Mouse (Mus musculus): Measurements from ENCODE around the gene Mycbpap.

Gene Mycbpap

GRCm38 (mm10) chr11:94533171-94533570 lies 11.6 kb upstream of the Mycbpap start:
- in situ Hi-C loops (cut with MboI, MseI) = no loop called here

GRCm38 (mm10) chr11:94528879-94529278 lies 7.3 kb upstream of the Mycbpap start:
- in situ Hi-C loops (cut with MboI, MseI) = no loop called here

GRCm38 (mm10) chr11:94526171-94526879 lies 4.8 kb upstream of the Mycbpap start:
- in situ Hi-C loops (cut with MboI, MseI) = no loop called here

- in situ Hi-C loops (cut with MboI, MseI) = no loop called here
Measured at GRCm38 (mm10) chr11:94513452-94513851, 8.1 kb downstream of the Mycbpap start.

- in situ Hi-C loops (cut with MboI, MseI) = no loop called here
Measured at GRCm38 (mm10) chr11:94508976-94509375, 12.6 kb downstream of the Mycbpap start.

GRCm38 (mm10) chr11:94501482-94501881 lies 20.1 kb downstream of the Mycbpap start:
- in situ Hi-C loops (cut with MboI, MseI) = no loop called here

GRCm38 (mm10) chr11:94500362-94500761 lies 21.2 kb downstream of the Mycbpap start:
- in situ Hi-C loops (cut with MboI, MseI) = no loop called here

GRCm38 (mm10) chr11:94499661-94500152 lies 21.8 kb downstream of the Mycbpap start, which contains the start of gene Epn3:
Gene Epn3 (minus strand): TSS chr11:94499974.
- in situ Hi-C loops (cut with MboI, MseI) = loop anchor here (10.0 kb wide), 1 partner anchor 255 kb away; the partner anchor contains the start of gene Wfikkn2

- in situ Hi-C loops (cut with MboI, MseI) = loop anchor here (10.0 kb wide), 1 partner anchor 254 kb away; the partner anchor contains the start of gene Wfikkn2
Measured at GRCm38 (mm10) chr11:94499035-94499434, 22.5 kb downstream of the Mycbpap start.

- in situ Hi-C loops (cut with MboI, MseI) = loop anchor here (10.0 kb wide), 1 partner anchor 254 kb away; the partner anchor contains the start of gene Wfikkn2
Measured at GRCm38 (mm10) chr11:94498093-94498996, 23.2 kb downstream of the Mycbpap start.

GRCm38 (mm10) chr11:94495415-94495814 lies 26.1 kb downstream of the Mycbpap start:
- in situ Hi-C loops (cut with MboI, MseI) = loop anchor here (10.0 kb wide), 1 partner anchor 251 kb away; the partner anchor contains the start of gene Wfikkn2

GRCm38 (mm10) chr11:94491749-94492099 lies 29.8 kb downstream of the Mycbpap start:
- in situ Hi-C loops (cut with MboI, MseI) = loop anchor here (5.0 to 10.0 kb wide), 2 partner anchors 144 to 247 kb away; partner anchors contain the start of gene Wfikkn2

GRCm38 (mm10) chr11:94491035-94491748 lies 30.4 kb downstream of the Mycbpap start:
- in situ Hi-C loops (cut with MboI, MseI) = loop anchor here (5.0 to 10.0 kb wide), 2 partner anchors 144 to 246 kb away; partner anchors contain the start of gene Wfikkn2

GRCm38 (mm10) chr11:94489745-94490144 lies 31.8 kb downstream of the Mycbpap start:
- in situ Hi-C loops (cut with MboI, MseI) = loop anchor here (5.0 to 10.0 kb wide), 2 partner anchors 142 to 245 kb away; partner anchors contain the start of gene Wfikkn2

GRCm38 (mm10) chr11:94488767-94489533 lies 32.6 kb downstream of the Mycbpap start:
- in situ Hi-C loops (cut with MboI, MseI) = no loop called here

- in situ Hi-C loops (cut with MboI, MseI) = no loop called here
Measured at GRCm38 (mm10) chr11:94486001-94486400, 35.5 kb downstream of the Mycbpap start, which contains the start of gene Spata20. Gene Spata20 (minus strand): TSS chr11:94486179.

- in situ Hi-C loops (cut with MboI, MseI) = no loop called here
Measured at GRCm38 (mm10) chr11:94485223-94485622, 36.3 kb downstream of the Mycbpap start.

- in situ Hi-C loops (cut with MboI, MseI) = no loop called here
Measured at GRCm38 (mm10) chr11:94484636-94485035, 36.9 kb downstream of the Mycbpap start.

- in situ Hi-C loops (cut with MboI, MseI) = no loop called here
Measured at GRCm38 (mm10) chr11:94483921-94484320, 37.6 kb downstream of the Mycbpap start.

- in situ Hi-C loops (cut with MboI, MseI) = no loop called here
Measured at GRCm38 (mm10) chr11:94483436-94483835, 38.1 kb downstream of the Mycbpap start.
